10 mouse cellular contexts compared by ENCODE assay signal in genomic region chr12:110298653-110299052, GRCm38 (mm10). TPM values are rescaled to one million over a fixed set of nuclear protein-coding genes. Genes with fewer than 3 reads are reported as not detected.
DNase-seq lines count a peak whose midpoint lies in the region; ATAC-seq and TF ChIP-seq lines count a peak whose summit lies in the region.
"Had no signal": no experiment of that assay in that cellular context is flagged by ENCODE, and none has a peak within 500 bp of the region (broad histone marks: within the 10 kb centered on the region; RNA-seq: fewer than 3 reads in every experiment).

No protein-coding gene starts in this region.

- DNase-seq in kidney, postnatal 10 days, result peak; percentile 42
- DNase-seq in kidney, postnatal 36 days, result no peak
- peak; percentile 71 for DNase-seq in NIH3T3 (ENCODE audit: low read depth)
- DNase-seq in embryonic facial prominence, embryonic 10.5 days (ENCODE audit: low spot score), result peak; percentile 73
- no peak for DNase-seq in cerebellum, postnatal 36 days
- no peak for DNase-seq in stomach, postnatal 0 days (ENCODE audit: low spot score)
- DNase-seq: gastrocnemius, postnatal 25 days; heart, postnatal 10 days; liver, postnatal 0 days had no signal

- no peaks in the 10 kb centered on the region for H3K9me3 ChIP-seq in embryonic facial prominence, embryonic 10.5 days
- H3K9me3 ChIP-seq in limb, embryonic 13.5 days, result 0 out of 2 replicates have a peak, but pooled peaks cover 8% of the 10 kb centered on the region
- no peaks in the 10 kb centered on the region for H3K9me3 ChIP-seq in stomach, postnatal 0 days (ENCODE audit: control insufficient read depth, low read length)

- TF ChIP-seq CTCF in stomach, postnatal 0 days (IDR thresholded peaks at IDR 0.05; ENCODE audit: low read depth), result no peak

- 0 out of 2 replicates have a peak overlapping the region, but pooled peaks have one; percentile 2 for H3K4me3 ChIP-seq in embryonic facial prominence, embryonic 10.5 days
- no peak overlapping the region for H3K4me3 ChIP-seq in limb, embryonic 13.5 days
- H3K4me3 ChIP-seq in stomach, postnatal 0 days (ENCODE audit: low read depth, low read length), result no peak overlapping the region

- no peak overlapping the region; the same call in 1 of the 2 replicates for H3K27ac ChIP-seq in embryonic facial prominence, embryonic 10.5 days (replicated peaks)
- H3K27ac ChIP-seq in limb, embryonic 13.5 days, result no peak overlapping the region
- no peak overlapping the region for H3K27ac ChIP-seq in stomach, postnatal 0 days (replicated peaks)

- H3K27me3 ChIP-seq in embryonic facial prominence, embryonic 10.5 days (replicated peaks; ENCODE audit: low read depth, poor library complexity, severe bottlenecking), result peaks cover 13% of the 10 kb centered on the region
- peaks cover 87% of the 10 kb centered on the region for H3K27me3 ChIP-seq in limb, embryonic 13.5 days
- H3K27me3 ChIP-seq in stomach, postnatal 0 days (ENCODE audit: control insufficient read depth, insufficient read depth, low read length), result no peaks in the 10 kb centered on the region

- H3K9ac ChIP-seq in limb, embryonic 13.5 days, result no peak overlapping the region
- no peak overlapping the region for H3K9ac ChIP-seq in stomach, postnatal 0 days (ENCODE audit: low read length)
- H3K9ac ChIP-seq: liver, postnatal 0 days had no signal

- H3K36me3 ChIP-seq in embryonic facial prominence, embryonic 10.5 days (replicated peaks), result no peaks in the 10 kb centered on the region
- H3K36me3 ChIP-seq in limb, embryonic 13.5 days, result no peaks in the 10 kb centered on the region
- no peaks in the 10 kb centered on the region for H3K36me3 ChIP-seq in stomach, postnatal 0 days (ENCODE audit: control insufficient read depth, insufficient read depth, low read length)

- ATAC-seq in limb, embryonic 13.5 days (ENCODE audit: low FRiP score, low read depth), result peak; percentile 69; the same call in 1 of the 2 replicates
- no peak for ATAC-seq in stomach, postnatal 0 days (ENCODE audit: low FRiP score, low TSS enrichment)
- ATAC-seq: liver, postnatal 0 days had no signal

- peaks cover 20% of the 10 kb centered on the region for H3K4me1 ChIP-seq in embryonic facial prominence, embryonic 10.5 days
- peaks cover 11% of the 10 kb centered on the region for H3K4me1 ChIP-seq in limb, embryonic 13.5 days
- no peaks in the 10 kb centered on the region for H3K4me1 ChIP-seq in stomach, postnatal 0 days (replicated peaks; ENCODE audit: control insufficient read depth, insufficient read depth)

- H3K4me2 ChIP-seq in limb, embryonic 13.5 days (replicated peaks), result peak overlapping the region; percentile 30; the same call in 1 of the 2 replicates
- no peak overlapping the region for H3K4me2 ChIP-seq in stomach, postnatal 0 days (replicated peaks; ENCODE audit: low read depth)

- 27% methylated on average over 11 of the region's 11 CpGs for WGBS in embryonic facial prominence, embryonic 10.5 days
- 12% methylated on average over 11 of the region's 11 CpGs for WGBS in limb, embryonic 13.5 days
- WGBS in stomach, postnatal 0 days, result 47% methylated on average over 11 of the region's 11 CpGs

- no peak for TF ChIP-seq EP300 in stomach, postnatal 0 days (optimal IDR thresholded peaks at IDR 0.05)

RNA-seq across cellular contexts. Expression of gene Dio3, which starts 19.8 kb away (rescaled TPM):
- 0.89 and 1.2 TPM in 2 replicates for polyA plus RNA-seq in embryonic facial prominence, embryonic 10.5 days (2016; fragmentation: Nextera tagmentation; extraction: Ambion mirVana)
- polyA plus RNA-seq in limb, embryonic 13.5 days (2015; fragmentation: Nextera tagmentation; extraction: Ambion mirVana), result 1.0 and 1.1 TPM in 2 replicates
- polyA plus RNA-seq in stomach, postnatal 0 days (2015; fragmentation: Nextera tagmentation; extraction: Ambion mirVana), result 0.73 and 0.91 TPM in 2 replicates

Comparison
In these comparisons a context has a peak if more than half of its experiments do, and no peak if none do; other contexts are left out.
1. DNase-seq: peak in kidney, postnatal 10 days (single experiment), NIH3T3 (single experiment) and embryonic facial prominence, embryonic 10.5 days (single experiment); none in kidney, postnatal 36 days (0 of 2), cerebellum, postnatal 36 days (0 of 2) and stomach, postnatal 0 days (single experiment).